Mouse (Mus musculus) layer of hippocampus, adult 9-10 months (tissue): ENCODE measurements around the gene Tmem53.

ENCODE experiments used
- DNase-seq: peaks from one replicate; pipeline ENCODE4 v3.0.0; 2022; ENCODE audit warnings: low spot score

Tmem53 gene

GRCm38 (mm10) chr4:117314849-117315500 lies 63.2 kb downstream of the Tmem53 start:
- DNase-seq, result no peak

GRCm38 (mm10) chr4:117316800-117317199 lies 65.0 kb downstream of the Tmem53 start:
- no peak for DNase-seq

- peak; percentile 10 for DNase-seq
Observed at GRCm38 (mm10) chr4:117317701-117318190, 66.0 kb downstream of the Tmem53 start.
